Mouse (Mus musculus): ENCODE measurements at regions not wholly inside any gene's neighbourhood (a gene's known extent, or its start where the extent isn't known, plus 50 kb on each side); places are given as distances from the start of the nearest gene placed in this dataset.

- no peak for ATAC-seq (ENCODE audit: extremely low read depth, insufficient number of reproducible peaks, low FRiP score, low TSS enrichment)
- H3K9me3 ChIP-seq: no peaks in the 10 kb centered on the region
Measured at GRCm38 (mm10) chr1:73188796-73189195, 173.1 kb upstream of the Tnp1 start.

DNA sequence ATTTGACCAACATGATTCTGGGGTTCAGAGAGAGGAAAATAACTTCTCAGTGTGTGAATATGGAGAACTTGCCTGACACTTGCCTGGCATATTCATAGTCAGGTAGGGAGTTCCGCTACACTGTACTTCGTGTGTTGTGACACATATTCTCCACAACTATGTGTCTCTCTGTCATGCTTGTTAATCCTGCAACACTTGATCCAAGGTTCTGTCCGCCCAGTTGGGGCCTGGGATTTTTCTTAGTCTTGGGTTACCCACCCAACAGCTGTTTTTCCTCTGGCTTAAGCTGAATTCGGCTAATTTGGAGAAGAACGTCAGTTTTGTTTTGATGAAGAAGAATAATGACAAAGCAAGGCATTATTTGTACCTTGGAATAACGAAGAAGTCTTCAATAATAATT lies 168.8 kb upstream of the Tnp1 start:
- Histone ChIP-seq H3K9me3 (no peaks in the 10 kb centered on the region), H3K27me3 (replicated peaks) (no peaks in the 10 kb centered on the region), H3K4me1 (no peaks in the 10 kb centered on the region), H3K9ac (no peak overlapping the region), H3K4me2 (no peak overlapping the region), H3K27ac (replicated peaks) (no peak overlapping the region), H3K4me3 (no peak overlapping the region), H3K36me3 (no peaks in the 10 kb centered on the region)
- 79% methylated on average over 6 of the region's 6 CpGs for WGBS
- ATAC-seq (ENCODE audit: extremely low read depth, insufficient number of reproducible peaks, low FRiP score, low TSS enrichment): no peak

More at GRCm38 (mm10) chr1:73188796-73189195, 173.1 kb upstream of the Tnp1 start:
- Histone ChIP-seq H3K36me3 (no peaks in the 10 kb centered on the region), H3K4me3 (no peak overlapping the region), H3K9ac (no peak overlapping the region), H3K27me3 (replicated peaks) (no peaks in the 10 kb centered on the region), H3K4me2 (no peak overlapping the region), H3K4me1 (peaks cover 5% of the 10 kb centered on the region; the same call in 1 of the 2 replicates), H3K27ac (replicated peaks) (peak overlapping the region; percentile 73)
- WGBS: 79% methylated on average over 2 of the region's 2 CpGs

DNA sequence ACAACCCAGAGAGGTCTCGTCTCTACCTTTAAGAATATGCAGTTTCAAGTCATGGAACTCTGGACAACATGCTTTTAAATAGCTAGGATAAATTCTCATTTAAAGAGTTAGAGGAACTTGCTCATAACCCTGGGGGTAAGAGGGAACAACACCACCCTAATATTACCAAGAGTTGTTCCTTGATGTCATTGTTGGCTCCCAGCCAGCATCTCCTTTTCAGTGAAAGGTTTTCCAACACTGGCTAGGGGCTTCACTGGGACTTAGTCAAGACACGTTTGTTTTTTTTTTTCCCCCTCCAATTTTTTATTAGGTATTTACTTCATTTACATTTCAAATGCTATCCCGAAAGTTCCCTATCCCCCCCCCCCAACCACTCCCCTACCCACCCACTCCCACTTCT lies 163.1 kb upstream of the Tnp1 start:
- no peak for ATAC-seq (ENCODE audit: extremely low read depth, insufficient number of reproducible peaks, low FRiP score, low TSS enrichment)

GRCm38 (mm10) chr1:73177076-73177475 lies 161.4 kb upstream of the Tnp1 start:
- ATAC-seq (ENCODE audit: extremely low read depth, insufficient number of reproducible peaks, low FRiP score, low TSS enrichment): no peak
- H3K4me2 ChIP-seq: no peak overlapping the region
- 82% methylated on average over 3 of the region's 3 CpGs for WGBS

More for the DNA sequence above, 163.1 kb upstream of the Tnp1 start:
- WGBS: 71% methylated on average over 3 of the region's 3 CpGs
- no peaks in the 10 kb centered on the region for H3K27me3 ChIP-seq (replicated peaks)
- H3K36me3 ChIP-seq: no peaks in the 10 kb centered on the region
- H3K4me3 ChIP-seq: no peak overlapping the region
- H3K27ac ChIP-seq (replicated peaks): no peak overlapping the region
- no peaks in the 10 kb centered on the region for H3K9me3 ChIP-seq
- H3K4me2 ChIP-seq: no peak overlapping the region
- peaks cover 3% of the 10 kb centered on the region for H3K4me1 ChIP-seq
- no peak overlapping the region for H3K9ac ChIP-seq

GRCm38 (mm10) chr1:73170668-73171008 lies 154.9 kb upstream of the Tnp1 start:
- H3K36me3 ChIP-seq: no peaks in the 10 kb centered on the region

More at GRCm38 (mm10) chr1:73177076-73177475, 161.4 kb upstream of the Tnp1 start:
- Histone ChIP-seq H3K9ac (no peak overlapping the region), H3K36me3 (no peaks in the 10 kb centered on the region), H3K4me3 (no peak overlapping the region), H3K9me3 (no peaks in the 10 kb centered on the region), H3K4me1 (peaks cover 3% of the 10 kb centered on the region), H3K27ac (replicated peaks) (no peak overlapping the region), H3K27me3 (replicated peaks) (no peaks in the 10 kb centered on the region)

DNA sequence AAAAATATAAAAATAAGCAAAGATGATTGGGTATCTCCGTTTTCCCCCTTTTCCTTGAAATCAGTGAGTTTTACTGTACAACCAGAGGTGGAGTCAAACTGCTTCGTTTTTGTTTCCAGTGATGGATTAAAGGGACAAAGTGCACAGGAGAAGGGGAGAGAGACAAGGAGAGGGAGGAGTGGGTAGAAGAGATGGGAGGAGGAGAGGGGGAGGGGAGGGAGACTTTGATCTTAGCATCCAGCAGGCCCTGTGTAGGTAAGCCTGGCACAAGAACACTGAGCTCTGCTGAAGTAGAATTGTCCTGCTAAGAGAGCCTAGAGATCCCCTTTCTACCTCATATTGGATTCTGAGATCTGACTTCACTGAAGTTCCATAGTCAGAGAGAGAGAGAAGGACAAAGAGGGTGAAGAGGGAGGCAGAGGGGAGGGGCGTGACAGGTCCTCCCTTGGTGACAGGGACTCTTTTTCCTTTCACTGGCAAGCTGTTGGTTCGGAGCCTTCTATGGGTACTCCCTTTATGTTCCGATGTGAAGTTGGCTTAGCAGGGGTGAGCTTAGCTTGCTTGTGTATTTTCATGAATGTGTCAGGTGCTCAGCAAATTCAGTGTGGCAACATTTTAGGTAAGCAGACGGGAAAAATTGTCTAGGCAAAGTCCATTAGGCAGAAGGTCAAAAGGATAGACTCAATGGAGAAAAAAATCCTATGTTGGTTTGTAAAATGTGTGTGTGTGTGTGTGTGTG lies 154.4 kb upstream of the Tnp1 start:
- Histone ChIP-seq H3K36me3 (no peaks in the 10 kb centered on the region), H3K4me1 (peaks cover 10% of the 10 kb centered on the region; the same call in 1 of the 2 replicates), H3K4me2 (no peak overlapping the region), H3K9me3 (peaks cover 5% of the 10 kb centered on the region; the same call in 1 of the 2 replicates), H3K4me3 (no peak overlapping the region), H3K9ac (no peak overlapping the region), H3K27ac (replicated peaks) (0 out of 2 replicates have a peak overlapping the region, but pooled peaks have one; percentile 16), H3K27me3 (replicated peaks) (no peaks in the 10 kb centered on the region)
- no peak for ATAC-seq (ENCODE audit: extremely low read depth, insufficient number of reproducible peaks, low FRiP score, low TSS enrichment)
- WGBS: 66% methylated on average over 6 of the region's 6 CpGs

More at GRCm38 (mm10) chr1:73170668-73171008, 154.9 kb upstream of the Tnp1 start:
- ATAC-seq (ENCODE audit: extremely low read depth, insufficient number of reproducible peaks, low FRiP score, low TSS enrichment): no peak
- H3K27ac ChIP-seq (replicated peaks): no peak overlapping the region
- no peak overlapping the region for H3K4me3 ChIP-seq
- 71% methylated on average over 3 of the region's 3 CpGs for WGBS
- H3K27me3 ChIP-seq (replicated peaks): no peaks in the 10 kb centered on the region
- H3K4me1 ChIP-seq: peaks cover 12% of the 10 kb centered on the region
- H3K4me2 ChIP-seq: no peak overlapping the region
- no peak overlapping the region for H3K9ac ChIP-seq
- peaks cover 5% of the 10 kb centered on the region; the same call in 1 of the 2 replicates for H3K9me3 ChIP-seq

- Histone ChIP-seq H3K27me3 (replicated peaks) (no peaks in the 10 kb centered on the region), H3K27ac (replicated peaks) (no peak overlapping the region), H3K9ac (no peak overlapping the region), H3K9me3 (peaks cover 5% of the 10 kb centered on the region; the same call in 1 of the 2 replicates), H3K4me2 (no peak overlapping the region), H3K36me3 (no peaks in the 10 kb centered on the region), H3K4me3 (no peak overlapping the region), H3K4me1 (peaks cover 10% of the 10 kb centered on the region; the same call in 1 of the 2 replicates)
- no peak for ATAC-seq (ENCODE audit: extremely low read depth, insufficient number of reproducible peaks, low FRiP score, low TSS enrichment)
- 63% methylated on average over 10 of the region's 10 CpGs for WGBS
Measured at GRCm38 (mm10) chr1:73169077-73169869, 153.6 kb upstream of the Tnp1 start.

- no peak for ATAC-seq (ENCODE audit: extremely low read depth, insufficient number of reproducible peaks, low FRiP score, low TSS enrichment)
- no peak overlapping the region for H3K4me3 ChIP-seq
- WGBS: 86% methylated on average over 3 of the region's 3 CpGs
- no peaks in the 10 kb centered on the region for H3K9me3 ChIP-seq
- no peaks in the 10 kb centered on the region for H3K4me1 ChIP-seq
- H3K27ac ChIP-seq (replicated peaks): no peak overlapping the region
- H3K27me3 ChIP-seq (replicated peaks): no peaks in the 10 kb centered on the region
- H3K4me2 ChIP-seq: no peak overlapping the region
- no peaks in the 10 kb centered on the region for H3K36me3 ChIP-seq
- no peak overlapping the region for H3K9ac ChIP-seq
Measured at GRCm38 (mm10) chr1:73160199-73160598, 144.5 kb upstream of the Tnp1 start.

GRCm38 (mm10) chr1:73159405-73159976 lies 143.8 kb upstream of the Tnp1 start:
- Histone ChIP-seq H3K27me3 (replicated peaks) (no peaks in the 10 kb centered on the region), H3K4me3 (no peak overlapping the region), H3K36me3 (no peaks in the 10 kb centered on the region), H3K4me1 (no peaks in the 10 kb centered on the region), H3K4me2 (no peak overlapping the region), H3K9me3 (no peaks in the 10 kb centered on the region), H3K27ac (replicated peaks) (no peak overlapping the region), H3K9ac (no peak overlapping the region)
- WGBS: 75% methylated on average over 7 of the region's 7 CpGs
- no peak for ATAC-seq (ENCODE audit: extremely low read depth, insufficient number of reproducible peaks, low FRiP score, low TSS enrichment)

DNA sequence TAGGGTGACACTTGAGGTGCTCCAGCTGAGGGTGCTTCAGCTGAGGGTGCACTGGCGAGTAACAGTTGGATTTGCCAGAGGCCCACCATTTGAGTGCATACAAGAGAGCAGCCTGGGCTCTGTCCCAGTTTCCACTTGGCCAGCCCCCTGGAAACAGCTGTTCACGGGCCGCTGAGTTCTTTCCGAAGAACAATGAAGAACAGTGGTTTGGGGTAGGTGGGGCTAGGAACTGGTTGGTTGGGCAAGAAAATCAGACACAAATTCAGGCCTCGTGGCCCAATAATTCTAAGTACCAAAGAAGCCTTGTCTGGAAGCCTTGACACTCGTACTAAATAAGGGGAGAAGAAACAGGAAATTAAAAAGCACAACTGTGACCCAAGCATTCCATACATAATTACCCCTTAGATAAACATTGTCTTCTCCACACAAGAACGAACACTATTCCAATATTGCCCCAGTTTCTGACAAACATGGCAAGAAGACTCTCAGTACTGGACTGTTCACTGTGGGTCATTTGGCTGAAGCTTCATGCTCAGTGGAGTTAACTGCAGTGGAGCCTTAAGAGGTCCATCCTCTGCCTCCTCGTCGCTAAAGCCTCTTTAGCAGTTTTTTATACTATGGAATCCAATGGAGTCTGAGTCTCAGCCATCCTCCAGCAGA lies 137.9 kb upstream of the Tnp1 start:
- no peak overlapping the region for H3K4me2 ChIP-seq
- ATAC-seq (ENCODE audit: extremely low read depth, insufficient number of reproducible peaks, low FRiP score, low TSS enrichment): no peak
- H3K9me3 ChIP-seq: no peaks in the 10 kb centered on the region
- WGBS: 67% methylated on average over 9 of the region's 9 CpGs
- 0 out of 2 replicates have a peak, but pooled peaks cover 5% of the 10 kb centered on the region for H3K4me1 ChIP-seq
- H3K4me3 ChIP-seq: no peak overlapping the region
- no peak overlapping the region for H3K27ac ChIP-seq (replicated peaks)
- no peaks in the 10 kb centered on the region for H3K36me3 ChIP-seq
- H3K9ac ChIP-seq: no peak overlapping the region
- no peaks in the 10 kb centered on the region for H3K27me3 ChIP-seq (replicated peaks)

DNA sequence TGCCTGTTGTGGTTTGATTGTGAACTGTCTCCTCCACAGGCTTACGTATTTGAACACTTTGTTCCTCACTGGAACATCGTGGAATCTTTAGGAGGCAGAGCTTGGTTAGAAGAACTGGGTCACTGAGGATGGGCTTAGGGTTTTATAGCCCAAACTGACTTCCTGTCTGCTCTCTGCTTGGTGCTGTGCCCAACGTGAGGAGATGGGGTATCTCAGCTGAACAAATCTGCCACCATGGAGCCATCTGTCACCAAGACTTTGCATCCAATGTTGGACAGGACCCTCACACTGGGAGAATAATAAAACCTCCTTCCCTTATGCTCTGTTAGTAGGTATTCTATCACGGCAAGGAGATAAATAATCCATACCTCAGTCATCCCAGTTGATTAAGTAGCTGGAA lies 134.2 kb upstream of the Tnp1 start:
- no peak overlapping the region for H3K9ac ChIP-seq
- H3K4me2 ChIP-seq: no peak overlapping the region
- no peak overlapping the region for H3K4me3 ChIP-seq
- H3K4me1 ChIP-seq: 0 out of 2 replicates have a peak, but pooled peaks cover 5% of the 10 kb centered on the region
- no peak overlapping the region for H3K27ac ChIP-seq (replicated peaks)
- H3K9me3 ChIP-seq: no peaks in the 10 kb centered on the region
- WGBS: 80% methylated on average over 4 of the region's 4 CpGs
- no peaks in the 10 kb centered on the region for H3K27me3 ChIP-seq (replicated peaks)
- no peak for ATAC-seq (ENCODE audit: extremely low read depth, insufficient number of reproducible peaks, low FRiP score, low TSS enrichment)
- H3K36me3 ChIP-seq: no peaks in the 10 kb centered on the region

All from heart, embryonic 13.5 days (tissue).